Mouse (Mus musculus) erythroblast, adult 5-6 weeks (primary cell): ENCODE data around the gene Il12rb1. TPM values are rescaled to one million over a fixed set of nuclear protein-coding genes. Genes with fewer than 3 reads are reported as not detected.

ENCODE experiments used
- ATAC-seq: replicated peaks from 2 replicates; pipeline ENCODE4 v1.8.0; 2016; ENCODE audit warnings: moderate number of reproducible peaks, mild to moderate bottlenecking, moderate TSS enrichment, inconsistent platforms; ENCODE audit not compliant: poor library complexity, low FRiP score, severe bottlenecking
- total RNA-seq, 2 experiments: library from RNA; stranded (forward) in 1 of 2; stranded (reverse) in 1 of 2; fragments of 150-400 nt in 1 of 2; fragments of 200-764, 138-1000 nt in 1 of 2; gene quantifications; 2 replicates each; pipeline versions ENCODE4 v1.2.3 to v1.2.4; 2015 to 2017; ENCODE audit warnings: low replicate concordance in 2 of 2

Gene Il12rb1
- total RNA-seq, 2 experiments from 2014 or later: 0.51 TPM; not detected in 1

GRCm38 (mm10) chr8:70866001-70866520, 57.8 kb downstream of the Il12rb1 start:
- ATAC-seq: no peak

- no peak for ATAC-seq
Observed at GRCm38 (mm10) chr8:70866566-70866965, 58.3 kb downstream of the Il12rb1 start.

- peak; percentile 49 for ATAC-seq
Observed at GRCm38 (mm10) chr8:70868559-70869198, 60.4 kb downstream of the Il12rb1 start.

GRCm38 (mm10) chr8:70869199-70869571, 60.9 kb downstream of the Il12rb1 start:
- no peak for ATAC-seq

GRCm38 (mm10) chr8:70869601-70870041, 61.4 kb downstream of the Il12rb1 start:
- ATAC-seq: peak; percentile 42; the same call in 1 of the 2 replicates

Other genes with a start within 250 kb of the Il12rb1 start
- 3.8 and 6.1 TPM in 2 replicates for gene Isyna1, start 214.1 kb upstream of the Il12rb1 start, total RNA-seq (2015; ENCODE audit: low replicate concordance)
- 1.4 and 7.7 TPM in 2 replicates for gene Isyna1, start 214.1 kb upstream of the Il12rb1 start, total RNA-seq (2017; ENCODE audit: low replicate concordance)
- gene Ssbp4, start 199.6 kb upstream of the Il12rb1 start, total RNA-seq (2015; ENCODE audit: low replicate concordance): 6.3 and 10.9 TPM in 2 replicates
- 6.3 and 13.8 TPM in 2 replicates for gene Ssbp4, start 199.6 kb upstream of the Il12rb1 start, total RNA-seq (2017; ENCODE audit: low replicate concordance)
- 5.4 and 9.0 TPM in 2 replicates for gene Lrrc25, start 192.3 kb upstream of the Il12rb1 start, total RNA-seq (2015; ENCODE audit: low replicate concordance)
- 0.98 and 2.3 TPM in 2 replicates for gene Lrrc25, start 192.3 kb upstream of the Il12rb1 start, total RNA-seq (2017; ENCODE audit: low replicate concordance)
- not detected in 2 replicates for gene Gdf15, start 176.0 kb upstream of the Il12rb1 start, total RNA-seq (2015; ENCODE audit: low replicate concordance)
- 0.60 TPM in 1 of 2 replicates, not detected in the other for gene Gdf15, start 176.0 kb upstream of the Il12rb1 start, total RNA-seq (2017; ENCODE audit: low replicate concordance)
- gene Pgpep1, start 148.1 kb upstream of the Il12rb1 start, total RNA-seq (2015; ENCODE audit: low replicate concordance): 1.2 and 5.9 TPM in 2 replicates
- gene Pgpep1, start 148.1 kb upstream of the Il12rb1 start, total RNA-seq (2017; ENCODE audit: low replicate concordance): 0.28 and 1.4 TPM in 2 replicates
- gene Lsm4, start 135.2 kb upstream of the Il12rb1 start, total RNA-seq (2015; ENCODE audit: low replicate concordance): 41.1 and 51.6 TPM in 2 replicates
- 20.9 and 26.2 TPM in 2 replicates for gene Lsm4, start 135.2 kb upstream of the Il12rb1 start, total RNA-seq (2017; ENCODE audit: low replicate concordance)
- gene Jund, start 109.5 kb upstream of the Il12rb1 start, total RNA-seq (2015; ENCODE audit: low replicate concordance): 29.2 and 53.9 TPM in 2 replicates
- 52.2 and 61.9 TPM in 2 replicates for gene Jund, start 109.5 kb upstream of the Il12rb1 start, total RNA-seq (2017; ENCODE audit: low replicate concordance)
- not detected in 2 replicates for gene Iqcn, start 105.0 kb upstream of the Il12rb1 start, total RNA-seq (2015; ENCODE audit: low replicate concordance)
- not detected in 2 replicates for gene Iqcn, start 105.0 kb upstream of the Il12rb1 start, total RNA-seq (2017; ENCODE audit: low replicate concordance)
- gene Gm3336, start 89.9 kb upstream of the Il12rb1 start, total RNA-seq (2015; ENCODE audit: low replicate concordance): not detected in 2 replicates
- not detected in 2 replicates for gene Gm3336, start 89.9 kb upstream of the Il12rb1 start, total RNA-seq (2017; ENCODE audit: low replicate concordance)
- gene Pde4c, start 84.7 kb upstream of the Il12rb1 start, total RNA-seq (2015; ENCODE audit: low replicate concordance): not detected in 2 replicates
- not detected in 2 replicates for gene Pde4c, start 84.7 kb upstream of the Il12rb1 start, total RNA-seq (2017; ENCODE audit: low replicate concordance)
- gene Rab3a, start 53.8 kb upstream of the Il12rb1 start, total RNA-seq (2015; ENCODE audit: low replicate concordance): not detected in 2 replicates
- gene Rab3a, start 53.8 kb upstream of the Il12rb1 start, total RNA-seq (2017; ENCODE audit: low replicate concordance): 1.5 TPM in 1 of 2 replicates, not detected in the other
- gene Mpv17l2, start 47.5 kb upstream of the Il12rb1 start, total RNA-seq (2015; ENCODE audit: low replicate concordance): 8.2 and 9.6 TPM in 2 replicates
- gene Mpv17l2, start 47.5 kb upstream of the Il12rb1 start, total RNA-seq (2017; ENCODE audit: low replicate concordance): 3.8 and 6.4 TPM in 2 replicates
- gene Pik3r2, start 31.7 kb upstream of the Il12rb1 start, total RNA-seq (2015; ENCODE audit: low replicate concordance): 4.8 and 12.1 TPM in 2 replicates
- 5.9 and 6.3 TPM in 2 replicates for gene Pik3r2, start 31.7 kb upstream of the Il12rb1 start, total RNA-seq (2017; ENCODE audit: low replicate concordance)
- gene Mast3, start 3.4 kb upstream of the Il12rb1 start, total RNA-seq (2015; ENCODE audit: low replicate concordance): 21.7 and 29.2 TPM in 2 replicates
- 3.9 and 5.4 TPM in 2 replicates for gene Mast3, start 3.4 kb upstream of the Il12rb1 start, total RNA-seq (2017; ENCODE audit: low replicate concordance)
- 15.0 and 25.7 TPM in 2 replicates for gene Arrdc2, start 31.3 kb downstream of the Il12rb1 start, total RNA-seq (2015; ENCODE audit: low replicate concordance)
- 18.1 and 30.8 TPM in 2 replicates for gene Arrdc2, start 31.3 kb downstream of the Il12rb1 start, total RNA-seq (2017; ENCODE audit: low replicate concordance)
- not detected in 2 replicates for gene Kcnn1, start 54.8 kb downstream of the Il12rb1 start, total RNA-seq (2015; ENCODE audit: low replicate concordance)
- gene Kcnn1, start 54.8 kb downstream of the Il12rb1 start, total RNA-seq (2017; ENCODE audit: low replicate concordance): not detected in 2 replicates
- 12.3 and 14.2 TPM in 2 replicates for gene Ccdc124, start 65.5 kb downstream of the Il12rb1 start, total RNA-seq (2015; ENCODE audit: low replicate concordance)
- gene Ccdc124, start 65.5 kb downstream of the Il12rb1 start, total RNA-seq (2017; ENCODE audit: low replicate concordance): 11.7 and 13.4 TPM in 2 replicates
- gene Slc5a5, start 84.3 kb downstream of the Il12rb1 start, total RNA-seq (2015; ENCODE audit: low replicate concordance): not detected in 2 replicates
- 0.17 TPM in 1 of 2 replicates, not detected in the other for gene Slc5a5, start 84.3 kb downstream of the Il12rb1 start, total RNA-seq (2017; ENCODE audit: low replicate concordance)
- gene Rpl18a, start 89.0 kb downstream of the Il12rb1 start, total RNA-seq (2015; ENCODE audit: low replicate concordance): 1,597 and 1,896 TPM in 2 replicates
- gene Rpl18a, start 89.0 kb downstream of the Il12rb1 start, total RNA-seq (2017; ENCODE audit: low replicate concordance): 369 and 492 TPM in 2 replicates
- gene Map1s, start 97.5 kb downstream of the Il12rb1 start, total RNA-seq (2015; ENCODE audit: low replicate concordance): 2.3 and 4.0 TPM in 2 replicates
- 2.2 and 3.1 TPM in 2 replicates for gene Map1s, start 97.5 kb downstream of the Il12rb1 start, total RNA-seq (2017; ENCODE audit: low replicate concordance)